Mouse (Mus musculus): ENCODE data around the gene Pik3cb.

- TF ChIP-seq CTCF (IDR thresholded peaks at IDR 0.05; ENCODE audit: low read depth) (no peak), EP300 (optimal IDR thresholded peaks at IDR 0.05) (no peak)
These were observed 23.7 kb upstream of the Pik3cb start for GRCm38 (mm10) chr9:99164148-99164503.
